Mouse (Mus musculus) mouse trophoblast stem cell (cell line): Measurements from ENCODE around the gene Yipf4.
"Not testable (repeated sequence)": the region's sequence is repeated elsewhere in the genome, so short reads cannot be mapped to it uniquely, and the experiment has no call there.

ENCODE experiments used
- in situ Hi-C, 2 experiments: fragments of 300-500 bp; cut with MseI, MboI; formaldehyde crosslinking; loops; 2 replicates in 1 of 2; 3 replicates in 1 of 2; pipeline ENCODE4 v1.15.1; 2025

Gene Yipf4

DNA sequence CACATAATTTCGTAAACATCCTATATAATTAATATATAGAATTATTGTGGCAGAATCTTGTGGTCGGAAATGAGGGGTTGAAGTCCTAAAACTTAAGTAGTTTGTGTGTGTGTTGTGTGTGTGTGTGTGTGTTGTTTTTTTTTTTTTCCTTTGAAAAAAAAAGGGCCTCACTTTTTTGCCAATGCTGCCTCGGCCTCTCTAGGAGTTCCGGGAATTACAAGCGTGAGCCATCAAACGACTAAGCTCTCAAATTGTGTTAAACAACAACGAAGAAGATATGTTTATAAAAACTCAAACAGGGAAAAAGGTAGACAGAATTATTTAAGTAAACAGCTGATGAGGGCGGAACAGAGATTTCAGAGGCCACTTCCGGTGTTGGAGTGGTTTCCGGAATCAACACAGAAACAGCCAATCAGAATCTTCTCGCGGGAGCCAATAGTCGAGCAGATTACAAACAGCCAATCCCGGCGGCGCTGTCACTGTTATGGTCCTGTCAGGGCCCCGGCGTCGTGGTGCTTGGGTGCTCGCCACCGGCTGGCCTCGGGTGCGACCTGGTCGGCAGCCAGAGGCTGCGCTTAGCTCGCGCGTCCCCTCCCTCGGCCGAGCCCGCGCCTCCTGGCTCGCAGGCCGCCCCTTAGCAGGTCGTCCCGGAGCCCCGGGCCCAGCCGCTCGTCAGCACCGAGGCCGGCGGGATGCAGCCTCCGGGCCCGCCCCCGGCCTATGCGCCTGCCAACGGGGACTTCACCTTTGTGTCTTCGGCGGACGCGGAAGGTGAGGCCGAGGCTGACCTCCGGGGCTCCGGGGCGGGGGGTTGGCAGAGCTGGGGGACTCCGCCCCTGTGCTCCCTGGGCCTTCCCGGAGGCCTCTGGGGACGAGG lies at the start of gene Yipf4:
Gene Yipf4, plus strand, starts transcription at position 470 of the 877 bp plus-strand sequence.
- in situ Hi-C loops: no loop called here

- in situ Hi-C loops: no loop called here
Measured at GRCm38 (mm10) chr17:74440486-74440885, 48.8 kb upstream of the Yipf4 start.

DNA sequence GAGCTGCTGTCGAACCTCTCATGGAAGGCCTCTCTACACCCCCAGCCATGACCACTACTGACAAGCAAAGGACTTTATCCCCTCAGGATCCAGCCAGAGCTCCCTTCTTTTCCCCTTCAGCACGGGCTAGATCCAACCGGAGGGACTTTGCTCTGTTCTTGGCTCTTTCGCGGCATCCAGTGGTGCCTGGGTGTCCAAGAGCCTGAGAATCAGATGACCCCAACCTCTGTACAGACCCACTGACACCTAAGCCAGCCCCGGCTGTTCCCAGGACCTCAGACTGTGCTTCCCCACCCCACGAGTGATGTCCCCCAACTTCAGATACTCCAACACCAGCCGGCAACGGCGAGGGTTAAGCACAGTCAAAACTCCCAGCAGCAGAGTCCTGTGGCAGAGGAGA lies 39.5 kb upstream of the Yipf4 start:
- in situ Hi-C loops: no loop called here

GRCm38 (mm10) chr17:74453928-74454327 lies 35.4 kb upstream of the Yipf4 start:
- in situ Hi-C loops: no loop called here

GRCm38 (mm10) chr17:74454660-74455059 lies 34.6 kb upstream of the Yipf4 start:
- in situ Hi-C loops: no loop called here

DNA sequence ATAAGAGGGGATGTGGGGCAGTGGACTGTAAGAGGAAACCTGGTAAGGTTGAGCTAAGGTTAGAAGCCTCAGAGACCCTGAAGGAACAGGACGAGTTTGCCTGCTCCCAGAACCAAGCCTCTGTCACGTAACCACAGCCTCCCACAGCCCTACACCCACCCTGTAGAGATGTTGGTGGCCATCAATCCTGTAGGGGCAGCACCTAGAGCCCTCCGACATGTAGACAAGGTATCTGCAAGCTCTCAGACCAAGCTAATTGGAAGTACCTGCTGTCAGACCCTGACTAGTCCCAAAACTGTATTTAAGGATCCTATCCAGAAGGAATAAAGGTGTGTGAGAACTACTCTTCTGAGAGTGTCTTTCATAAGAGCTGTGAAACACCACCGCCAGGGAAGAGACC lies 33.9 kb upstream of the Yipf4 start:
- in situ Hi-C loops: no loop called here

DNA sequence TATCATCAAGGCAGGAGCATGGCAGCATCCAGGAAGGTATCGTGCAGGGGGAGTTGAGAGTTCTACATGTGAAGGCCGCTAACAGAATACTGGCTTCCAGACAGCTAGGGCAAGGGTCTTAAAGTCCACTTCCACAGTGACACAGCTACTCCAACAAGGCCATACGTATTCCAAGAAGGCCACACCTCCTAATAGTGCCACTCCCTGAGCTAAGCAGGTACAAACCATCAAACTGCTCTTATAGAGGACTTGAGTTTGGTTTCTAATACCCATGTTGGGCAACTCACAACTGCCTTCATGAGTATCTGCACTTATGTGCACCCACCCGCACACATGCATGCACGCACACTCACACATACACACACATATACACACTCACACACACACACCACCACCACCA lies 32.5 kb upstream of the Yipf4 start:
- in situ Hi-C loops: no loop called here

DNA sequence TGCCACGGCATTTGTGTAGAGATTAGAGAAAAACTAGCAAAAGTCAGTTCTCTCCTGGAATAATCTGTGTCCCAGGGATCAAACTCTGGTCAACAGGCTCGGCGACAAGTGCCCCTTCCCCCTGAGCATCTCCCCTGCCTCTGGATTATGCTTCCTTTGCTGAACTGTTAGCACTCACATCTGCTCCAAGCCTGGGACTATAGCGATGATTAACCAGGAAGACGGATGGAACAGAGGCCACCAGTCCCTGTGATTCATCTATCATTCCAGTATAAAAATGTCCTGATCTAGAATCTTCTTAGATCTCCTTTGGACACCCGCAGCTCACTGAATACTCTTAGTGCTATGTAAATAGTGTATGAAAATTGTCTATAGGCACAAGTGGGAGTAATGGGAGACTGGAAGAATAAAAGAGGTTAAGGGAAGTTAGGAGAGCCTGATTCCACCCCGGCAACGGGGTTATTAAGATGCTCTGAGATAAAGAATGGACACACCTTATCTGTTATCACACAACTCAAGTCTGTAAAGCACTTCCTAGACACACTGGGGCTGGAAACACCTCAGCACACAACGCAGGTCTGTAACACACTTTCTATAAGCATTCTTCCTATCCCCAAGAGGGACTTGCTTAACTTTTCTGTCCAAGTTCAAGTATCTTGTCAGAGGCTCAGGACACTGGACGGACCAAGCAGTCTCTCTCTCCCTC lies 31.2 kb upstream of the Yipf4 start:
- in situ Hi-C loops: no loop called here

DNA sequence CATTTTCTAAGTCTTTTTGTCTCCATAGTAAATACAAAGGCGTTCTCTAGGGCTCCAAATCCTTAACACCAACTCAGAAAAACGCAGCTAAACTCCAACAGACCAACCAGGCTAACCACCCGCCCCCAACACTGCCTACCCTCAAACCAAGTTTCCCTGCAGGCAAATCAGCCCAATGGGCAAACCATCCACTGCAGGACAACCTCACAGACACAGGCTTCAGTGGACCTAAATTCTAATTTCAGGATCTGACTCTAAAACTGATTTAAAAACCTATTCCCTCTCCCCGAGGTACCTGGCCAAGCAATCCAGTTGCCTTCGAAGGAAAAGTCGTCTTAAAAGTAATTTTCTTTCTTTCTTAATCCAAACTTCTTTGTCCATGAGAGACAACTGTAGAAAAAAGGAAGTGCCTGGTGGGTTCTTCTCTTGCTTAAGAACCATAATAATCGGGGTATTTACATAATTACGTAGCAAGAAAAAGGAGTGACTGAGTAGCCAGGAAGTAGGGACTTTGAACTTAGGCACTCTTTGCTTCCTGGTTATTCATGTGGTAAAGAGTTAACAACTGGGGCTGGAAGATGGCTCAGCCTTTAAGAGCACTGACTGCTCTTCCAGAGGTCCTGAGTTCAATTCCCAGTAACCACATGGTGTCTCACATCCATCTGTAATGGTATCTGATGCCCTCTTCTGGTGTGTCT lies 30.4 kb upstream of the Yipf4 start, which contains the start of gene Nlrc4:
Gene Nlrc4, minus strand, starts transcription at position 432 of the 698 bp plus-strand sequence.
- in situ Hi-C loops: no loop called here

- in situ Hi-C loops: no loop called here
Measured at GRCm38 (mm10) chr17:74463510-74463909, 25.8 kb upstream of the Yipf4 start.

GRCm38 (mm10) chr17:74467981-74468380 lies 21.3 kb upstream of the Yipf4 start:
- in situ Hi-C loops: not testable (repeated sequence)

DNA sequence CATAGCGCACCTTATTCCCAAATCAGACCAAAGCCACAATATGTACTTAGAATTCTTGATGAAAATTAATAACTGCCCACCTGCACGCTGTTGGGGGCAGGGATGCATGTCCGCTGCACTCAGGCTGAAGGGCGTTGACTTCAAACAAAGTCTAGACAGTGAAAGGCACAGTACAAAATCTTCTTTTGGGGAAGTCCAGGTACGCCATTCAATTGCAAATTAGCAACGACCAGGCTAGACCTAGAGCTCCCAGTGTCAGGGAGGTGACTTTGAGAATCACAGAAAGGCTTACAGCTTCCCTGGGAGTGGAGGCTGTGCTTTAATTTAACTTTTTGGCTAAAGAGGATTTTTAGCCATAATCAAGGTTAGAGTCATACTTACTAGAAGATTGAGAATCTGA lies 19.2 kb upstream of the Yipf4 start:
- in situ Hi-C loops: not testable (repeated sequence)

GRCm38 (mm10) chr17:74480361-74481069 lies 8.8 kb upstream of the Yipf4 start:
- in situ Hi-C loops: no loop called here

DNA sequence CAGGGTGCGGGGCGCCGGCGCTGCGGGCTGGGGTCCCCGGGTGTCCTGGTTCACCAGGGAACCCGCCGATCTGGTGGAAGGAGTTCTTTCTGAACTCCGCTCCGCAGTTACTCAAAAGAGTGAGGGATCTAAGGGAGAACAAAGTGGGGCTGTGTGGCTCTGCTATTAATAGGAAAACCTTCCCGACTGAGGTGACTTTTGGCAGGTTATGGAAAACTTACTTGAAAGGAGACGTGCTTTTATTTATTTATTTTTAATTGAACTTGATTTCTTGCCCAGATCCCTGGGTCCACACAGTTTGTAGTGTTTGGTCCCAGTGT lies 568 bp downstream of the Yipf4 start:
- in situ Hi-C loops: no loop called here

DNA sequence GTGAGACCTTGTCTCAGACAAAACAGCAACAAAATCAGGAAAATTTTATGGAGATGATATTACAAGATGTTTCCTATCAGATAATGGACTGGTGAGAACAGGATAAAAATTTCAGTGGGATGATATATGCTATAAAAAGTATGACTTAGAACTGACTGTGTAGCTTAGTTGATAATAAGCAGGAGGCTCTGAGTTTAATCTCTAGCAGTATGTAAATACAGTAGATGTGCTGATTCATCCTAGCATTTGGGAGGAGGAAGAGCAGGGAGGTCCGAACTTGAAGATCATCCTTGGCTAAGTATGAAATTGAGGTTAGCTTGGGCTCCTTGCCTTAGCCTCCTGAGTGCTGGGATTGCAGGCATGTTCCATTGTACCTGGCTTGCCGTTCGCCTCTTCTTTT lies 2.3 kb downstream of the Yipf4 start:
- in situ Hi-C loops: no loop called here

DNA sequence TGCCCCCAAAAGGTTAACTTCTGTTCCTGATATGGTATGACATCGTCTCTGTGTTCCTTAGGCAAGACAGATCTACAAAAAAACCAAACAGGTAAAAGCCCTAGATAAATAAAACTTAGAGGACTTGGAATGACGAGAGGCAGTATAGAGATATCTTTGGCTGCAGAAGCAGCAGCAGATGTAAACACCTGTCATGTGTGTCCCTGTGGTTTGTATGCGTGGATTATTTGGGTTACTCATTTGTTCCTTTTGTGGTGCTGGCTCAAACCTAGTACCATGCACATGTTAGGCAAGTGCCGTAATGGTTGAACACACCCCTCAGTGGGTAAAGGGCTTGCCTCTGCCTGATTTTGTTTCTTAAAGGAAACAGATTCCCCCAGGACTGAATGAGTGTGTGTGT lies 10.9 kb downstream of the Yipf4 start:
- in situ Hi-C loops: no loop called here

DNA sequence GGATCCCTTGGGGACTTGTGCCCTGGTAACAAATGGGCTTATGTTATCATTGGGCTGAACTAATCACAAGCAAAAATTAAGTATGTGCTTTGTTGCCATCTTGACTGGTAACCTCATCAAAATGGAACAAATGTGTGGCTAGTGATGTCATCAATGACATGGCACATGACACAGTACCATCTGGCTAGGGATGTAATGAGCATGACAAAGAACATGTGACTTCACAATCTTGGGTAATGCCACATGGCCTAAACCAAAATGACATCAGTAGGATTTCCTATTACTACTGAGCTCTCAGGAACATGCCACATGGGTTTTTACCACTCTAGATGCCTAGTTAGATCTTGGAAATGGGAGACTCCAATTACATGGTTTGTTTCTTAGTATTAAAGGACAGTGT lies 11.8 kb downstream of the Yipf4 start:
- in situ Hi-C loops: no loop called here

- in situ Hi-C loops: no loop called here
Measured at GRCm38 (mm10) chr17:74507934-74508333, 18.6 kb downstream of the Yipf4 start.

DNA sequence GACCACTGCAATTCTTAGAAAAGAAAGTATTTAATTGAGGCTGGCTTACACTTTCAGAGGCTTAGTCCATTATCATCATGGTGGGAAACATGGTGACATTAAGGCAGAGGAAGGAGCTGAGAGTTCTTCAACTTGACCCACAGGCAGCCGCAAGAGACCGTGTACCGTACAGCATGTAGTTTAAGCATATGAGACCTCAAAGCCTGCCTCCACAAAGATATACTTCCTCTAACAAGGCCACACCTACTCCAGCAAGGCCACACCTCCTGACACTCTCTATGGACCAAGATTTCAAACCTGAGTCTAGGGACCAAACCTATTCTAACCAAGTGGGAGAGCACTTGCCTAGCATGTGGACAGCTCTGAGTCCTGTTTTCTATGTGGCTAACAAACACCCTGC lies 19.3 kb downstream of the Yipf4 start:
- in situ Hi-C loops: no loop called here

GRCm38 (mm10) chr17:74512308-74512707 lies 23.0 kb downstream of the Yipf4 start:
- in situ Hi-C loops: no loop called here

GRCm38 (mm10) chr17:74522797-74523723 lies 33.8 kb downstream of the Yipf4 start:
- in situ Hi-C loops: no loop called here
